Mouse (Mus musculus): ENCODE data around the gene Unc13c. TPM values are rescaled to one million over a fixed set of nuclear protein-coding genes. Genes with fewer than 3 reads are reported as not detected.

Unc13c gene
- 0.01 TPM in 1 of 2 replicates, not detected in the other for polyA plus RNA-seq (2015; fragmentation: Nextera tagmentation; extraction: Ambion mirVana)

- DNase-seq (ENCODE audit: low spot score) = no peak
Measured at GRCm38 (mm10) chr9:73968641-73969121, at the start of gene Unc13c. Gene Unc13c, minus strand, starts transcription at chr9:73968966.

- DNase-seq (ENCODE audit: low spot score) = no peak
Measured at GRCm38 (mm10) chr9:74007976-74008686, 39.4 kb upstream of the Unc13c start.

GRCm38 (mm10) chr9:74002388-74002990 lies 33.7 kb upstream of the Unc13c start:
- DNase-seq (ENCODE audit: low spot score) = no peak

- DNase-seq (ENCODE audit: low spot score) = no peak
Measured at GRCm38 (mm10) chr9:73988096-73988495, 19.3 kb upstream of the Unc13c start.

- DNase-seq (ENCODE audit: low spot score) = no peak
Measured at GRCm38 (mm10) chr9:73987236-73987635, 18.5 kb upstream of the Unc13c start.

GRCm38 (mm10) chr9:73982597-73983344 lies 14.0 kb upstream of the Unc13c start:
- peak; percentile 10 for DNase-seq (ENCODE audit: low spot score)

GRCm38 (mm10) chr9:73972327-73972988 lies 3.7 kb upstream of the Unc13c start:
- no peak for DNase-seq (ENCODE audit: low spot score)

GRCm38 (mm10) chr9:73970717-73971116 lies 2.0 kb upstream of the Unc13c start:
- no peak for DNase-seq (ENCODE audit: low spot score)

- no peak for DNase-seq (ENCODE audit: low spot score)
Measured at GRCm38 (mm10) chr9:73965322-73965915, 3.3 kb downstream of the Unc13c start.

- DNase-seq (ENCODE audit: low spot score) = no peak
Measured at GRCm38 (mm10) chr9:73962471-73962870, 6.3 kb downstream of the Unc13c start.

- no peak for DNase-seq (ENCODE audit: low spot score)
Measured at GRCm38 (mm10) chr9:73952331-73952730, 16.4 kb downstream of the Unc13c start.

GRCm38 (mm10) chr9:73951586-73951985 lies 17.2 kb downstream of the Unc13c start:
- no peak for DNase-seq (ENCODE audit: low spot score)

GRCm38 (mm10) chr9:73934844-73935243 lies 33.9 kb downstream of the Unc13c start:
- no peak for DNase-seq (ENCODE audit: low spot score)

- DNase-seq (ENCODE audit: low spot score) = no peak
Measured at GRCm38 (mm10) chr9:73931988-73932387, 36.8 kb downstream of the Unc13c start.

GRCm38 (mm10) chr9:73927276-73927675 lies 41.5 kb downstream of the Unc13c start:
- no peak for DNase-seq (ENCODE audit: low spot score)

- no peak for DNase-seq (ENCODE audit: low spot score)
Measured at GRCm38 (mm10) chr9:73922449-73923115, 46.2 kb downstream of the Unc13c start.

GRCm38 (mm10) chr9:73905959-73906358 lies 62.8 kb downstream of the Unc13c start:
- no peak for DNase-seq (ENCODE audit: low spot score)

- DNase-seq (ENCODE audit: low spot score) = no peak
Measured at GRCm38 (mm10) chr9:73898516-73898915, 70.2 kb downstream of the Unc13c start.

GRCm38 (mm10) chr9:73896210-73896609 lies 72.6 kb downstream of the Unc13c start:
- no peak for DNase-seq (ENCODE audit: low spot score)

GRCm38 (mm10) chr9:73883587-73883986 lies 85.2 kb downstream of the Unc13c start:
- DNase-seq (ENCODE audit: low spot score) = no peak

GRCm38 (mm10) chr9:73883143-73883542 lies 85.6 kb downstream of the Unc13c start:
- DNase-seq (ENCODE audit: low spot score) = no peak

All from thymus, postnatal 0 days (tissue).